Mouse (Mus musculus): ENCODE results near the gene Hist1h2ab.

DNA sequence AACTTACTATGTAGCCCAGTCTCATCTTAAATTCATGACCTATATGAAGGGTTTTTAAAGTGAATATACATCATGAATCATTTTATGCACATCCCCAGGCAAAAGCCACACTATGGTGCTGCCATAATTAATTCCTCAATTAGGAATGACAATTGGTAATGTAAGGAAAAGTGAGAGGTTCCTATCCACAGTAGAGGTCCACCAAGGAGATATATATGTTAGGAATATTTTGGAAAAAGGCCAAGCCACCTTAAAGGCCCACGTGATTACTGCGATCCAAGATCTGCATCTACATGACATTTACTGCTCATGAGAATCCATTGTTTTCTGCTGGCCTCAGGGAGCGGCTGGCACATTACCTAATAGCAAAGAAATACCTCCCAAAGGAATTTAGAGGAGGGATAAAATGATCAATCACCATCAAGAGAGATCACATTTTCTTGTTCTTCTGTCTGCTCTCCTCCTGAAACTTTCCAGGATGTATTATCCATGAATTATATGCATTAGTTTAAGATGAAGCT lies 8.4 kb downstream of the Hist1h2ab start:
- TF ChIP-seq CTCF (IDR thresholded peaks at IDR 0.05; ENCODE audit: extremely low read depth, insufficient read depth, insufficient read length, insufficient replicate concordance) (no peak), POLR2A (IDR thresholded peaks at IDR 0.05; ENCODE audit: low read depth, low read length) (no peak)
